Mouse (Mus musculus) G1E (cell line): ENCODE measurements around the gene Nutf2-ps1.

Experiments
- CTCF ChIP-seq: IDR thresholded peaks from 2 replicates; pipeline ENCODE4 v1.5.1; 2012; ENCODE audit warnings: low read depth, low read length, inconsistent platforms, mixed read lengths
- GATA1 ChIP-seq: IDR thresholded peaks from 2 replicates; pipeline ENCODE4 v1.6.1; 2012; ENCODE audit warnings: borderline replicate concordance, low read length, inconsistent platforms, mixed read lengths
- GATA2 ChIP-seq: IDR thresholded peaks from 2 replicates; pipeline ENCODE4 v1.6.1; 2012; ENCODE audit warnings: low read depth, low read length, inconsistent platforms, borderline replicate concordance
- POLR2AphosphoS5 ChIP-seq: IDR thresholded peaks from 2 replicates; pipeline ENCODE4 v1.6.1; 2012; ENCODE audit warnings: low read depth, low read length, inconsistent platforms; ENCODE audit not compliant: insufficient replicate concordance
- TAL1 ChIP-seq: conservative IDR thresholded peaks from 2 replicates; pipeline ENCODE4 v1.6.1; 2012; ENCODE audit warnings: low read depth, low read length, inconsistent platforms, mixed read lengths

- TF ChIP-seq GATA1 (no peak), CTCF (no peak), POLR2AphosphoS5 (no peak), TAL1 (no peak), GATA2 (no peak)
Observed at GRCm38 (mm10) chr19:53554402-53554801, 34.5 kb downstream of the Nutf2-ps1 start.
